Mouse (Mus musculus) erythroblast, embryonic 14.5 days (primary cell): ENCODE results near the gene Ccdc149. TPM values are rescaled to one million over a fixed set of nuclear protein-coding genes. Genes with fewer than 3 reads are reported as not detected.

Experiments
- H3K27me3 ChIP-seq: 2 replicates; pipeline ENCODE4 v1.6.1; 2012; ENCODE audit warnings: inconsistent platforms; ENCODE audit not compliant: control insufficient read depth
- H3K36me3 ChIP-seq: 2 replicates; pipeline ENCODE4 v1.6.1; 2012; ENCODE audit warnings: mild to moderate bottlenecking, inconsistent platforms; ENCODE audit not compliant: control insufficient read depth
- H3K4me1 ChIP-seq: 2 replicates; pipeline ENCODE4 v1.6.1; 2012; ENCODE audit warnings: inconsistent platforms; ENCODE audit not compliant: control insufficient read depth
- H3K4me3 ChIP-seq: replicated peaks from 2 replicates; pipeline ENCODE3; 2012; ENCODE audit warnings: moderate library complexity, mild to moderate bottlenecking, inconsistent platforms
- H3K9me3 ChIP-seq: 2 replicates; pipeline ENCODE4 v1.6.1; 2012; ENCODE audit warnings: low read length, inconsistent platforms, mixed read lengths; ENCODE audit not compliant: control insufficient read depth
- GATA1 ChIP-seq: IDR thresholded peaks from 2 replicates; pipeline ENCODE4 v1.6.1; 2012; ENCODE audit warnings: low read length, inconsistent platforms, mixed read lengths
- TAL1 ChIP-seq: IDR thresholded peaks from 3 replicates; pipeline ENCODE4 v1.6.1; 2012; ENCODE audit warnings: low read length, inconsistent platforms, mixed read lengths
- polyA plus RNA-seq: library from polyadenylated mRNA; stranded (reverse); fragments of >175 nt; gene quantifications from 2 replicates; pipeline ENCODE4 v1.2.3, GENCODE M21; 2012

Gene Ccdc149
- polyA plus RNA-seq, 1 experiment = not detected

DNA sequence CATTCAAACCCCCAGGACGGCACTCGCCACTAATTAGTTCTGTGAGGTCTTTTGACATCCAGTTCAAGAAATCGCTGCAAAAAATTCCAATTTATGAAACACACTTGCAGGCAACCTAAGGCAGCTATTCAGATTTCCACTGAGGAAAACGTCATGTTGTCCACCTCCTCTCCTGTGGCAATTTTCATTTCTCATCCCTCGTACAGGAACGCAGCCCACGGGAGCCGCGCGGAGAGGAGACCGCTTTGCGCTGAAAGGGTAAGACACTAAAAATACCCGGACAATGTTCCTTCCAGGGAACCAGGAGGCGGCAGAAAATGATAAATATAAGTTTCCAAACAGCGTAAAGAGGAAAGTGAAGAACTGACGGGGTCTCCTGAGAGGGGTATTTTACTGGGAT is 79.8 kb downstream of the Ccdc149 start:
- Histone ChIP-seq H3K27me3 (no peaks in the 10 kb centered on the region), H3K9me3 (peaks cover 17% of the 10 kb centered on the region; the same call in 1 of the 2 replicates), H3K4me1 (no peaks in the 10 kb centered on the region), H3K36me3 (no peaks in the 10 kb centered on the region), H3K4me3 (no peak overlapping the region)
- TF ChIP-seq GATA1 = no peak
- TF ChIP-seq TAL1 = no peak

DNA sequence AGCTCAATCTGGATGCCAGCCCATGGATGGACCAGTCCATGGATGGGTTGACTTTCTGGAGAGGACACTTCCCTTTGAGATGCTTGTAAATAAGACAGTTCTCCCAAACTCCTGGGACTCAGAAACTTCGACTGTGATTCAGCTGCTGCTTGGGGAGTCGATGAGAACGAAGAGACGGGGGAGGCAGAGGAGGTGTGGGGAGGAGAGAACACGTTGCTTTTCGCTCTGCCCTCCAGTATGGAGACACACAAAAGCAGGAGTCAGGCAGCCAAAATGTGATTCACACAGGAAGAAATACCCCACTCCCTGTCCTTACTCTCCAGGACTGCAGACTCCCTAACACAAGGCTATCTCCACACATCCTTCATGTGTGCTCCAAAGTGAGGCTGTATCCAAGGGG is 80.9 kb downstream of the Ccdc149 start:
- Histone ChIP-seq H3K4me1 (no peaks in the 10 kb centered on the region), H3K9me3 (peaks cover 17% of the 10 kb centered on the region; the same call in 1 of the 2 replicates), H3K36me3 (no peaks in the 10 kb centered on the region), H3K27me3 (no peaks in the 10 kb centered on the region), H3K4me3 (no peak overlapping the region)
- TF ChIP-seq GATA1 (no peak), TAL1 (no peak)

DNA sequence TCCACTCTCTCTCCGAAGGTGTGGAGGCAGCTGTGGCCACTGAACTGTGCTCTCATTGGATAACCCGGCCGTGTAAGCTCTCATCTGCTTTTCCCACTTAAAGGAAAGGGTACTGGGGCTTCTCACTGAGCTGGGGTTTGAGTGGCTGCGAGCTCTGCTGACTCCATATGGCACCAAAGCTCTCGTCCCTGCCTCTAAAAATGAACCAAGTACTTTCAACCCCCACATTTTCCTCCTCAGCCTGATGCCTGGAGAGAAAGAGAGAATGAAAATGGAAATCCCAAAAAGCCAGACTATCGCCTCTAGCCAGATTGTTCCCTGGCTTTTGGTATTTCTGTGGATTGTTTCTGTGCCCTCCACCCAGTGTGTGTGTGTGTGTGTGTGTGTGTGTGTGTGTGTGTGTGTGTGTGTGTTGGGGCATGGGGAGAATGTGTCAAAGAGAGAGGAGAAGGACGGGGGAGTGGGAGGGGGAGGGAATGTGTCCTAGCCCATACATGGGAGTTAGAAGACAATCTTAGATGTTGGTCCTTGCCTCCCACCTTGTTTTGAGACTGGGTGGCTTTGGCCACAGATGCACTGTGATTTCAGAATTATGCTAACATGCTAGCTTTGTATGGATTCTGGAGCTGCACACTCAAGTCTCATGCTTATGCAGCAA is 83.1 kb downstream of the Ccdc149 start:
- no peaks in the 10 kb centered on the region for H3K36me3 ChIP-seq
- H3K9me3 ChIP-seq = peaks cover 17% of the 10 kb centered on the region
- no peaks in the 10 kb centered on the region for H3K4me1 ChIP-seq
- H3K4me3 ChIP-seq = no peak overlapping the region
- TF ChIP-seq TAL1 (no peak), GATA1 (no peak)
- H3K27me3 ChIP-seq = no peaks in the 10 kb centered on the region

DNA sequence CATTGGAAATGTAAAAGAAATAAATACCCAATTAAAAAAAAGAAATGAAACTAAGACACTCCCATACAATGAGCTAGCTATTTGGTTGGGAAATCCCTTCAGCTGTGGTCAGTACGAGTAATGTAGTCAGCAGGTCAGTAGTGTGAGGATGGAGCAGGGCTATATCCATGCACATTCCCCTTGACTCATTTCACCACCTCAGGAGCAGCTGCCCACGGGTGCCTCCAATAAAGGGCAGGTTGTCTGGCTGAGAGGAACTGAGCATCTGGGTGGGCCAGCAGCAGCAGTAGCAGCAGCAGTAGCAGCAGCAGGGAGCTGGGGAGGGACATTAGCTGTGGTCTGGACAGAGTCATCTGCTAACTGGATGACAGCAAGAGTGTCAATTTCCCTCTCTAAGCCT is 85.3 kb downstream of the Ccdc149 start:
- H3K27me3 ChIP-seq = no peaks in the 10 kb centered on the region
- H3K9me3 ChIP-seq = peaks cover 17% of the 10 kb centered on the region
- H3K4me3 ChIP-seq = no peak overlapping the region
- H3K36me3 ChIP-seq = no peaks in the 10 kb centered on the region
- no peaks in the 10 kb centered on the region for H3K4me1 ChIP-seq
- TF ChIP-seq GATA1 (no peak), TAL1 (no peak)

DNA sequence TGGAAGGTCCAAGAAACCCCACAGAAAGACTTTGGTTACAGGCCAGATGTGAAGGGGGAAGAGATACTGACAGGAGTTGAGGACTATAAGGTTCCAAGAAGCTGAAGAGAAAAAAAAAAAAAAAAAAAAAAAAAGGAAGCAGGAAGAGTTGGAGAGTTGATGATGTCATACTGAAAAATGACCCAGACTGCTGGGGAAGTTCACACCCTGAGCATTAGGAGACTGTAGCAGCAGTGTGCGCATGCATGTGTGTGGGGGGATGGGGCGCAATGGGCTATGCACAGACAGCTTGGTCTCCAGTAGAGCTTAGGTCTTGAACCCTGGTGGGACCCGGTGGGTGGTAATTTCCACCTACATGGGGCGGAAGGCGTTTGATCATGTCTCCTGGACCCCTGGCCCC is 87.6 kb downstream of the Ccdc149 start:
- Histone ChIP-seq H3K27me3 (no peaks in the 10 kb centered on the region), H3K36me3 (no peaks in the 10 kb centered on the region), H3K9me3 (peaks cover 2% of the 10 kb centered on the region), H3K4me1 (no peaks in the 10 kb centered on the region), H3K4me3 (no peak overlapping the region)
- TF ChIP-seq TAL1 (no peak), GATA1 (no peak)

DNA sequence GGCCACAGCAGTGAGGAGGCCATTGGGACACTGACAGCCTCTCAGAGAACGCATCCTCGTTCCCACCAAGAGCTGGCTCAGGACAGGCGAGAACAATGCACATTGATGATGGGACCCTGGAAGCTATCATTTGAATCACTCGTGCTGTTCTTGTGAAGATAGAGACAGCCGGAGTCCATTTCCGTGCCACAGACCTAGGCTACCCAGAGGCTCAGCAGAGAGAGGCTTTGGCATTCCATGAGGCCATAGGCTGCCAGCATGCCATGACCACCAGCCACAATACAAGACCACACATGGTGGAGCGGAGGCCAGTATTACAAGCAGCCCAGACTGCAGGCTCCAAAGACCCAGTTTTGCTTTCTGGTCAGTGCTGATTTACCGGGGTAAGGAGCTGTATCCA is 88.5 kb downstream of the Ccdc149 start:
- Histone ChIP-seq H3K27me3 (no peaks in the 10 kb centered on the region), H3K4me3 (no peak overlapping the region), H3K4me1 (no peaks in the 10 kb centered on the region), H3K36me3 (no peaks in the 10 kb centered on the region), H3K9me3 (no peaks in the 10 kb centered on the region; the same call in none of the 2 replicates)
- TF ChIP-seq GATA1 (no peak), TAL1 (no peak)

DNA sequence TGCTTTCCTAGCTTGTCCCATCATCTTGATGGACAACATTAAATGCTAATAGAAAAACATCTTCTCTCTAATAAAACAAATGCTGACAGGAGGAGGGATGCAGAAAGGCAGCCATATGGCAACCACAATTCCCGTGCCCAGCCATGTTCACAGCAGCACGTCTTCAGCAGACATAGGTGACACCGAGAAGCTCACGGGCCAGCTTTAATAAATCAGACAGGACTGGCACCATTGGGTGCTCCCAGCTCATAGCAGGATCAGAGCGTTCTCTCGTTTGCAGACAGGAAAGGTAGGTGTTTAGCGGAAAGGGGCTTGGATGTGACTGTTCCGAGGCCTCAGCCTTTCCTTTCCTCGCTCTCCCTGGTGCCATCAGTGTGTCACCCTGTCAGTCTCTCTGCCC is 95.5 kb downstream of the Ccdc149 start:
- TF ChIP-seq GATA1 (no peak), TAL1 (no peak)
- H3K36me3 ChIP-seq = no peaks in the 10 kb centered on the region
- H3K27me3 ChIP-seq = no peaks in the 10 kb centered on the region
- no peaks in the 10 kb centered on the region for H3K9me3 ChIP-seq
- no peak overlapping the region for H3K4me3 ChIP-seq
- H3K4me1 ChIP-seq = no peaks in the 10 kb centered on the region

DNA sequence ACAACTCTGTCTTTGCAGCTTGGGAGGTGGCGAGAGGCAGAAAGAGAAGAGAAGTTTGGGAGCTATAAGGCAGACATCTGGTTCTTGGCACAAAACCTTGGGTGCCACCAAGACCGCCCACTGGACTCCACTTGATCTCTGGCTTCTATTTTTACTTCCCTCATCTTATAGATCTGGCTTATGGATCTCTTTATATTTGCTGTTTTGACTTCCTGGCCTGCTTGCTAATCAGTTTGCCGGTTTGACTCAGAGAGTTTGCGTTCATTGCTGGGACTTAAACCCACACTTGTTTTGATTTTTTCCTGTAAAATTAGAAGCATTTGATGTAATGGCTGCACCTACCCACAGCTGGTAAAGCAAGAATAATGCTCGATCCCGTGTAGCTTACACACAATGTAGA is 100.4 kb downstream of the Ccdc149 start:
- Histone ChIP-seq H3K4me1 (no peaks in the 10 kb centered on the region), H3K27me3 (peaks cover 9% of the 10 kb centered on the region), H3K4me3 (no peak overlapping the region), H3K36me3 (no peaks in the 10 kb centered on the region), H3K9me3 (peaks cover 7% of the 10 kb centered on the region)
- TF ChIP-seq TAL1 (no peak), GATA1 (no peak)

DNA sequence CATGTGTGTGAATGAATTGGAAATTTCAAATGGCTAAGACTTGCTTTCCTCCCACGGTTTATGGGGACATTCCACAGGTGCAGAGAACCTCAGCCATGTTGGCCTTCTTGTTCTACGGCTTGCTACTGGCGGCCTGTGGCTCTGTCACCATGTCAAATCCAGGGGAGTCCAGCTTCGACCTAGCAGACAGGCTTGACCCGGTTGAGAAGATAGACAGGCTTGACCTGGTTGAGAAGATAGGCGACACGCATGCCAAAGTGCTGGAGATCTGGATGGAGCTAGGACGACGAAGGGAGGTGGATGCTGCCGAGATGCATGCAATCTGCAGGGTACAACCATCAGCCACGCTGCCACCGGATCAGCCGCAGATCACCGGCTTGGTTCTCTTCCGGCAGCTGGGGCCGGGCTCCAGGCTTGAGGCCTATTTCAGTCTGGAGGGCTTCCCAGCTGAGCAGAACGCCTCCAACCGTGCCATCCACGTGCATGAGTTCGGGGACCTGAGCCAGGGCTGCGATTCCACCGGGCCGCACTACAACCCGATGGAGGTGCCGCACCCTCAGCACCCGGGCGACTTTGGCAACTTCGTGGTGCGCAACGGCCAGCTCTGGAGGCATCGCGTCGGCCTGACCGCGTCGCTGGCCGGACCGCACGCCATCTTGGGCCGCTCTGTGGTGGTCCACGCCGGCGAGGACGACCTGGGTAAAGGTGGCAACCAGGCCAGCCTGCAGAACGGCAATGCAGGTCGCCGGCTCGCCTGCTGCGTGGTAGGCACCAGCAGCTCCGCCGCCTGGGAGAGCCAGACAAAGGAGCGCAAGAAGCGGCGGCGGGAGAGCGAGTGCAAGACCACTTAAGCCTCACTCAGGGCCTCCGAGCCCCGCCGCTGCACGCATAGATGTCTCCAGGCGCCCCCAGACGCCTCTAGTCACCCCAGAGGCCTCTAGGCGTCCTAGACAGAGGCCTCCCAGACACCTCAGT is 103.2 kb downstream of the Ccdc149 start:
- no peak for TF ChIP-seq GATA1
- no peak for TF ChIP-seq TAL1
- no peaks in the 10 kb centered on the region for H3K4me1 ChIP-seq
- H3K36me3 ChIP-seq = no peaks in the 10 kb centered on the region
- peaks cover 9% of the 10 kb centered on the region for H3K27me3 ChIP-seq
- no peak overlapping the region for H3K4me3 ChIP-seq
- peaks cover 7% of the 10 kb centered on the region for H3K9me3 ChIP-seq
